Mouse (Mus musculus) CD4-positive helper T cell, adult 2 months (primary cell): ENCODE measurements at regions not wholly inside any gene's neighbourhood (a gene's known extent, or its start where the extent isn't known, plus 50 kb on each side); places are given as distances from the start of the nearest gene placed in this dataset.

Experiments used
- DNase-seq: peaks from one replicate; pipeline ENCODE4 v3.0.0-alpha.2; 2012; ENCODE audit warnings: low read depth, missing footprints, low spot score

GRCm38 (mm10) chr2:171192181-171192580, 460.6 kb downstream of the Dok5 start:
- no peak for DNase-seq
